Mouse (Mus musculus): ENCODE measurements around the gene Rgsl1.

Rgsl1 gene

GRCm38 (mm10) chr1:153740775-153741400, 103.1 kb downstream of the Rgsl1 start:
- no peak for DNase-seq (ENCODE audit: low read depth, low spot score)

- DNase-seq (ENCODE audit: low read depth, low spot score), result peak; percentile 84
Measured at GRCm38 (mm10) chr1:153740145-153740544, 103.8 kb downstream of the Rgsl1 start, which contains the start of gene Rgs16. TSS of gene Rgs16 (plus strand) at chr1:153740349.

GRCm38 (mm10) chr1:153739437-153740015, 104.4 kb downstream of the Rgsl1 start:
- DNase-seq (ENCODE audit: low read depth, low spot score), result no peak

GRCm38 (mm10) chr1:153737101-153738085, 106.5 kb downstream of the Rgsl1 start:
- peak; percentile 63 for DNase-seq (ENCODE audit: low read depth, low spot score)

- DNase-seq (ENCODE audit: low read depth, low spot score), result no peak
Measured at GRCm38 (mm10) chr1:153736096-153736495, 107.8 kb downstream of the Rgsl1 start.

- DNase-seq (ENCODE audit: low read depth, low spot score), result no peak
Measured at GRCm38 (mm10) chr1:153734866-153735265, 109.1 kb downstream of the Rgsl1 start.

GRCm38 (mm10) chr1:153733181-153733580, 110.8 kb downstream of the Rgsl1 start:
- DNase-seq (ENCODE audit: low read depth, low spot score), result peak; percentile 51

- DNase-seq (ENCODE audit: low read depth, low spot score), result no peak
Measured at GRCm38 (mm10) chr1:153730671-153731070, 113.3 kb downstream of the Rgsl1 start.

GRCm38 (mm10) chr1:153729806-153730205, 114.1 kb downstream of the Rgsl1 start:
- DNase-seq (ENCODE audit: low read depth, low spot score), result no peak

Measured in mesoderm, embryonic 11.5 days (tissue).